Mouse (Mus musculus): Measurements from ENCODE around the gene Acap3. TPM values are rescaled to one million over a fixed set of nuclear protein-coding genes. Genes with fewer than 3 reads are reported as not detected.
A peak's percentile ranks its signal among the peaks of the same experiment; 100 is the strongest.

The Acap3 gene
- total and polyA plus RNA-seq, 3 experiments, result 24.5 to 39.1 TPM; not detected in 1

- Histone ChIP-seq H3K4me1 (ENCODE audit: control insufficient read depth in 1 of 2, insufficient read depth in 2 of 2, low read length in 2 of 2) (peaks cover 19 to 34% of the 10 kb centered on the region in 2 experiments), H3K27me3 (ENCODE audit: control insufficient read depth in 1 of 2, insufficient read depth in 2 of 2, low read length in 2 of 2) (no peaks in the 10 kb centered on the region), H3K4me3 (ENCODE audit: control insufficient read depth in 1 of 2, insufficient read depth in 1 of 2, low read depth in 2 of 2, low read length in 2 of 2) (peak overlapping the region; percentile 75 to 98)
These were observed 43.1 kb upstream of the Acap3 start for GRCm38 (mm10) chr4:155848434-155849095.

GRCm38 (mm10) chr4:155849391-155849790 is 42.2 kb upstream of the Acap3 start:
- no peak for DNase-seq (ENCODE audit: low read depth, low spot score)
- peak overlapping the region in 1 of 2 experiments; percentile 98; a peak in 2 of 4 replicates for H3K4me3 ChIP-seq (ENCODE audit: control insufficient read depth in 1 of 2, insufficient read depth in 1 of 2, low read depth in 2 of 2, low read length in 2 of 2)
- no peak for TF ChIP-seq UBTF (IDR thresholded peaks at IDR 0.05; ENCODE audit: borderline replicate concordance, insufficient read depth, low read depth, low read length)
- TF ChIP-seq MAZ (IDR thresholded peaks at IDR 0.05; ENCODE audit: low read depth, low read length), result no peak
- no peak for TF ChIP-seq ZKSCAN1 (IDR thresholded peaks at IDR 0.05; ENCODE audit: low read depth, low read length)
- TF ChIP-seq POLR2A (IDR thresholded peaks at IDR 0.05; ENCODE audit: control insufficient read depth in 1 of 2, insufficient read depth in 1 of 2, low read depth in 1 of 2, low read length in 2 of 2, poor library complexity in 1 of 2), result no peak; a peak in 1 of 4 replicates
- no peak for TF ChIP-seq USF1 (IDR thresholded peaks at IDR 0.05; ENCODE audit: low read depth, low read length)
- no peak for TF ChIP-seq ETS1 (IDR thresholded peaks at IDR 0.05; ENCODE audit: low read depth, low read length)
- TF ChIP-seq TCF12 (IDR thresholded peaks at IDR 0.05; ENCODE audit: low read depth, low read length), result no peak
- TF ChIP-seq MAX (IDR thresholded peaks at IDR 0.05; ENCODE audit: low read length), result no peak
- TF ChIP-seq POLR2AphosphoS2 (IDR thresholded peaks at IDR 0.05; ENCODE audit: low read length), result no peak
- TF ChIP-seq ZC3H11A (IDR thresholded peaks at IDR 0.05; ENCODE audit: low read depth, low read length), result no peak
- no peak for TF ChIP-seq MYB (IDR thresholded peaks at IDR 0.05; ENCODE audit: low read depth, low read length)
- no peak for TF ChIP-seq KAT2A (conservative IDR thresholded peaks at IDR 0.05; ENCODE audit: low read depth, low read length)
- TF ChIP-seq BHLHE40 (IDR thresholded peaks at IDR 0.05; ENCODE audit: borderline replicate concordance, low read depth, low read length), result no peak
- H3K36me3 ChIP-seq (ENCODE audit: control insufficient read depth in 1 of 2, insufficient read depth in 2 of 2, low read length in 2 of 2), result peaks cover 4 to 15% of the 10 kb centered on the region in 2 experiments; a peak in 3 of 4 replicates
- no peak overlapping the region for H3K9ac ChIP-seq (ENCODE audit: control insufficient read depth, low read depth, low read length, poor library complexity, severe bottlenecking)
- H3K27ac ChIP-seq (ENCODE audit: control insufficient read depth, low read depth, low read length), result no peak overlapping the region
- no peaks in the 10 kb centered on the region for H3K27me3 ChIP-seq (ENCODE audit: control insufficient read depth in 1 of 2, insufficient read depth in 2 of 2, low read length in 2 of 2)
- peaks cover 19 to 34% of the 10 kb centered on the region in 2 experiments for H3K4me1 ChIP-seq (ENCODE audit: control insufficient read depth in 1 of 2, insufficient read depth in 2 of 2, low read length in 2 of 2)
- no peaks in the 10 kb centered on the region for H3K9me3 ChIP-seq (replicated peaks; ENCODE audit: insufficient read depth, low read length)
- H3K79me2 ChIP-seq (ENCODE audit: control insufficient read depth, insufficient read depth, low read length, poor library complexity), result peaks cover 47% of the 10 kb centered on the region

More at GRCm38 (mm10) chr4:155848434-155849095, 43.1 kb upstream of the Acap3 start:
- Histone ChIP-seq H3K36me3 (ENCODE audit: control insufficient read depth in 1 of 2, insufficient read depth in 2 of 2, low read length in 2 of 2) (peaks cover under 1 to 15% of the 10 kb centered on the region in 2 experiments; a peak in 3 of 4 replicates), H3K79me2 (ENCODE audit: control insufficient read depth, insufficient read depth, low read length, poor library complexity) (peaks cover 47% of the 10 kb centered on the region), H3K27ac (ENCODE audit: control insufficient read depth, low read depth, low read length) (no peak overlapping the region), H3K9me3 (replicated peaks; ENCODE audit: insufficient read depth, low read length) (no peaks in the 10 kb centered on the region), H3K9ac (ENCODE audit: control insufficient read depth, low read depth, low read length, poor library complexity, severe bottlenecking) (peak overlapping the region; percentile 82)
- TF ChIP-seq CHD2 (IDR thresholded peaks at IDR 0.05; ENCODE audit: low read length) (no peak), E2F4 (IDR thresholded peaks at IDR 0.05; ENCODE audit: borderline replicate concordance, low read depth, low read length) (no peak), MXI1 (IDR thresholded peaks at IDR 0.05; ENCODE audit: low read depth, low read length) (no peak; the same call in 1 of the 2 replicates), ZNF384 (IDR thresholded peaks at IDR 0.05; ENCODE audit: low read depth, low read length) (no peak)
- DNase-seq (ENCODE audit: low read depth, low spot score), result no peak

Data from MEL (cell line).